In genomic region chr13:11905126-11905525, GRCm38 (mm10) we compare ENCODE assay signal across 13 mouse cellular contexts.
DNase-seq lines count a peak whose midpoint lies in the region.
"Had no signal": no experiment of that assay in that cellular context is flagged by ENCODE, and none has a peak within 500 bp of the region (broad histone marks: within the 10 kb centered on the region; RNA-seq: fewer than 3 reads in every experiment).

No protein-coding gene starts in this region.

- peak; percentile 11 to 31 for DNase-seq in adrenal gland, postnatal 36 days
- DNase-seq in adrenal gland, postnatal 25 days: no peak
- peak; percentile 54 for DNase-seq in 3134 (ENCODE audit: extremely low read depth, insufficient read length, low spot score)
- peak; percentile 37 for DNase-seq in MN1 (ENCODE audit: low spot score)
- peak; percentile 69 for DNase-seq in brain, adult 2 months (ENCODE audit: low read depth, low spot score)
- DNase-seq in urinary bladder, postnatal 25 days (ENCODE audit: low spot score): no peak
- DNase-seq: B cell, adult 2 months; cerebellum, adult 18-20 months; cerebellum, adult 9-11 months; cerebellum, postnatal 36 days; forebrain, postnatal 0 days; heart, adult 18-20 months; kidney, adult 2 months had no signal

Comparison
In these comparisons a context has a peak if more than half of its experiments do, and no peak if none do; other contexts are left out.
1. DNase-seq: peak in adrenal gland, postnatal 36 days (2 of 2), 3134 (single experiment), MN1 (single experiment) and brain, adult 2 months (single experiment); none in adrenal gland, postnatal 25 days (single experiment) and urinary bladder, postnatal 25 days (single experiment).